In genomic region chr8:40187584-40187934, GRCm38 (mm10) we compare ENCODE assay signal across 9 mouse cellular contexts.
DNase-seq lines count a peak whose midpoint lies in the region; ATAC-seq and TF ChIP-seq lines count a peak whose summit lies in the region.
"Had no signal": no experiment of that assay in that cellular context is flagged by ENCODE, and none has a peak within 500 bp of the region (broad histone marks: within the 10 kb centered on the region; RNA-seq: fewer than 3 reads in every experiment).

No protein-coding gene starts in this region.

- H3K27ac ChIP-seq in heart, postnatal 0 days (ENCODE audit: low read depth), result no peak overlapping the region
- H3K27ac ChIP-seq in neural tube, embryonic 11.5 days (ENCODE audit: low read depth, low read length), result no peak overlapping the region

- H3K9ac ChIP-seq in heart, postnatal 0 days (replicated peaks; ENCODE audit: low read depth, low read length), result no peak overlapping the region
- no peak overlapping the region for H3K9ac ChIP-seq in neural tube, embryonic 11.5 days (ENCODE audit: low read length)

- no peak for TF ChIP-seq EP300 in heart, postnatal 0 days (IDR thresholded peaks at IDR 0.05; ENCODE audit: low read depth)

- no peaks in the 10 kb centered on the region for H3K27me3 ChIP-seq in heart, postnatal 0 days (ENCODE audit: control insufficient read depth, insufficient read depth, low read length)
- no peaks in the 10 kb centered on the region for H3K27me3 ChIP-seq in neural tube, embryonic 11.5 days (ENCODE audit: control insufficient read depth, insufficient read depth, low read length)

- H3K4me1 ChIP-seq in heart, postnatal 0 days (ENCODE audit: control insufficient read depth, insufficient read depth), result no peaks in the 10 kb centered on the region
- no peaks in the 10 kb centered on the region for H3K4me1 ChIP-seq in neural tube, embryonic 11.5 days (ENCODE audit: control insufficient read depth, insufficient read depth, low read length)

- H3K4me3 ChIP-seq in heart, postnatal 0 days (ENCODE audit: low read depth, low read length), result no peak overlapping the region
- no peak overlapping the region for H3K4me3 ChIP-seq in neural tube, embryonic 11.5 days (ENCODE audit: low read depth, low read length)

- WGBS in heart, postnatal 0 days, result 3% methylated on average over 5 of the region's 5 CpGs
- 6% methylated on average over 5 of the region's 5 CpGs for WGBS in neural tube, embryonic 11.5 days

- H3K36me3 ChIP-seq in heart, postnatal 0 days (replicated peaks; ENCODE audit: control insufficient read depth, insufficient read depth, low read length), result no peaks in the 10 kb centered on the region
- no peaks in the 10 kb centered on the region for H3K36me3 ChIP-seq in neural tube, embryonic 11.5 days (ENCODE audit: control insufficient read depth, insufficient read depth, low read length)
- H3K36me3 ChIP-seq: G1E had no signal

- no peaks in the 10 kb centered on the region for H3K9me3 ChIP-seq in heart, postnatal 0 days (replicated peaks; ENCODE audit: control insufficient read depth, low read length)
- no peaks in the 10 kb centered on the region for H3K9me3 ChIP-seq in neural tube, embryonic 11.5 days (ENCODE audit: control insufficient read depth, low read length)
- H3K9me3 ChIP-seq: G1E had no signal

- ATAC-seq in heart, postnatal 0 days (ENCODE audit: insufficient read depth, low read depth), result no peak
- peak; percentile 56; the same call in 1 of the 2 replicates for ATAC-seq in neural tube, embryonic 11.5 days (ENCODE audit: insufficient read depth, low FRiP score, low TSS enrichment)

- peak overlapping the region; percentile 43 for H3K4me2 ChIP-seq in heart, postnatal 0 days (ENCODE audit: low read depth, low read length)
- H3K4me2 ChIP-seq in neural tube, embryonic 11.5 days (ENCODE audit: low read depth), result peak overlapping the region; percentile 35

- intact Hi-C loops in gastrocnemius, postnatal 36 days (cut with DNase I), result loop anchor here (5.0 to 10.0 kb wide), 2 partner anchors 197 to 230 kb away; no protein-coding TSS in a partner anchor

- TF ChIP-seq CTCF in heart, postnatal 0 days (IDR thresholded peaks at IDR 0.05; ENCODE audit: low read depth), result peak; percentile 78

- DNase-seq in gastrocnemius, postnatal 10 days, result peak; percentile 6
- DNase-seq in gastrocnemius, postnatal 36 days, result no peak
- DNase-seq in ZHBTc4 (ENCODE audit: low read depth, low spot score), result peak; percentile 61
- DNase-seq in embryo, embryonic 10.5 days (ENCODE audit: low spot score), result peak; percentile 85
- DNase-seq in heart, postnatal 0 days (ENCODE audit: low spot score), result peak; percentile 51
- peak; percentile 18 for DNase-seq in left cerebral cortex, adult 11 months (ENCODE audit: low spot score)
- peak; percentile 56 for DNase-seq in neural tube, embryonic 11.5 days (ENCODE audit: low spot score)
- DNase-seq in B cell, adult 2 months, result no peak

Comparison
In these comparisons a context has a peak if more than half of its experiments do, and no peak if none do; other contexts are left out.
1. DNase-seq: peak in gastrocnemius, postnatal 10 days (single experiment), ZHBTc4 (single experiment), embryo, embryonic 10.5 days (single experiment), heart, postnatal 0 days (single experiment), left cerebral cortex, adult 11 months (single experiment) and neural tube, embryonic 11.5 days (single experiment); none in gastrocnemius, postnatal 36 days (0 of 2) and B cell, adult 2 months (0 of 2).